Mouse (Mus musculus) cerebellum, adult 11 months (tissue): ENCODE results near the gene Tln1.
"Not testable (repeated sequence)": the region's sequence is repeated elsewhere in the genome, so short reads cannot be mapped to it uniquely, and the experiment has no call there.

Experiments
- DNase-seq: peaks from one replicate; pipeline ENCODE4 v3.0.0; 2022

Gene Tln1

GRCm38 (mm10) chr4:43578376-43579204, 16.1 kb upstream of the Tln1 start, which contains the start of the genes Rgp1 and Gba2:
Gene Rgp1, plus strand, starts transcription at chr4:43578715.
Gene Gba2, minus strand, starts transcription at chr4:43578873.
- peak; percentile 82 for DNase-seq

GRCm38 (mm10) chr4:43577237-43577881, 14.9 kb upstream of the Tln1 start:
- DNase-seq = no peak

- DNase-seq = no peak
These were observed 12.9 kb upstream of the Tln1 start for GRCm38 (mm10) chr4:43575356-43575755.

GRCm38 (mm10) chr4:43573561-43573960, 11.1 kb upstream of the Tln1 start:
- no peak for DNase-seq

- no peak for DNase-seq
These were observed 9.0 kb upstream of the Tln1 start for GRCm38 (mm10) chr4:43571395-43572045.

GRCm38 (mm10) chr4:43567140-43567539, 4.6 kb upstream of the Tln1 start:
- DNase-seq = no peak

- DNase-seq = no peak
These were observed 1.7 kb upstream of the Tln1 start for GRCm38 (mm10) chr4:43564231-43564630.

- no peak for DNase-seq
These were observed 1.0 kb upstream of the Tln1 start for GRCm38 (mm10) chr4:43563601-43563875.

GRCm38 (mm10) chr4:43562769-43563600, 494 bp upstream of the Tln1 start:
- DNase-seq = no peak

GRCm38 (mm10) chr4:43561436-43561996, 975 bp downstream of the Tln1 start:
- DNase-seq = no peak

GRCm38 (mm10) chr4:43560976-43561375, 1.5 kb downstream of the Tln1 start:
- DNase-seq = no peak

GRCm38 (mm10) chr4:43560243-43560611, 2.3 kb downstream of the Tln1 start:
- DNase-seq = no peak

GRCm38 (mm10) chr4:43559519-43560242, 2.8 kb downstream of the Tln1 start:
- DNase-seq = no peak

GRCm38 (mm10) chr4:43558631-43559356, 3.7 kb downstream of the Tln1 start:
- DNase-seq = no peak

GRCm38 (mm10) chr4:43558028-43558630, 4.4 kb downstream of the Tln1 start:
- DNase-seq = no peak

- no peak for DNase-seq
These were observed 6.6 kb downstream of the Tln1 start for GRCm38 (mm10) chr4:43555926-43556325.

GRCm38 (mm10) chr4:43553891-43554290, 8.6 kb downstream of the Tln1 start:
- no peak for DNase-seq

- DNase-seq = no peak
These were observed 10.1 kb downstream of the Tln1 start for GRCm38 (mm10) chr4:43552437-43552836.

- not testable (repeated sequence) for DNase-seq
These were observed 10.6 kb downstream of the Tln1 start for GRCm38 (mm10) chr4:43551854-43552253.

- DNase-seq = no peak
These were observed 13.4 kb downstream of the Tln1 start for GRCm38 (mm10) chr4:43549055-43549454.

GRCm38 (mm10) chr4:43547160-43547559, 15.3 kb downstream of the Tln1 start:
- DNase-seq = no peak
